Mouse (Mus musculus): ENCODE results near the gene Bcl11b.

Gene Bcl11b

DNA sequence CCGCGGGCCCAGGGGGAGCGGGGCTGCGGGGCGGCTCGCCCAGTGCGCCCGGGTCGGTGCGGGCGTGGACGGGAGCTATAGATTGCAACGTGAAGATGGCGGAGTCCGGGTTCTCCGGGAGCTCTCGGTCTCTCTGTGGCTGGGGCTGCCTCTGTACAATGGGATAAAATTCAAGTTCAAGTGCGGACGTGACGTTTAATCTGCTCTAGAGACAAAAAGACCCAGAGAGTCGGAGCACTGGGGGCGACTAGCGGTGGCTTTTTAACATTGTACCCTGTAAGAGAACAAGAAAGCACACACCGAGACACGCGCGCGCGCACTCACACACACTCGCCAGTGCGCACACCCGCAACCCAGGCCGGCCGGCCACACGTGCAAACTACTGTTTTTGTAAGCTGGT is 526 bp upstream of the Bcl11b start:
- no peaks in the 10 kb centered on the region for H3K36me3 ChIP-seq (ENCODE audit: control insufficient read depth, insufficient read depth, low read length, poor library complexity, severe bottlenecking)
- H3K27me3 ChIP-seq (ENCODE audit: control insufficient read depth, insufficient read depth, low read length, poor library complexity, severe bottlenecking), result no peaks in the 10 kb centered on the region
- DNase-seq (ENCODE audit: low read depth, low spot score), result no peak

DNA sequence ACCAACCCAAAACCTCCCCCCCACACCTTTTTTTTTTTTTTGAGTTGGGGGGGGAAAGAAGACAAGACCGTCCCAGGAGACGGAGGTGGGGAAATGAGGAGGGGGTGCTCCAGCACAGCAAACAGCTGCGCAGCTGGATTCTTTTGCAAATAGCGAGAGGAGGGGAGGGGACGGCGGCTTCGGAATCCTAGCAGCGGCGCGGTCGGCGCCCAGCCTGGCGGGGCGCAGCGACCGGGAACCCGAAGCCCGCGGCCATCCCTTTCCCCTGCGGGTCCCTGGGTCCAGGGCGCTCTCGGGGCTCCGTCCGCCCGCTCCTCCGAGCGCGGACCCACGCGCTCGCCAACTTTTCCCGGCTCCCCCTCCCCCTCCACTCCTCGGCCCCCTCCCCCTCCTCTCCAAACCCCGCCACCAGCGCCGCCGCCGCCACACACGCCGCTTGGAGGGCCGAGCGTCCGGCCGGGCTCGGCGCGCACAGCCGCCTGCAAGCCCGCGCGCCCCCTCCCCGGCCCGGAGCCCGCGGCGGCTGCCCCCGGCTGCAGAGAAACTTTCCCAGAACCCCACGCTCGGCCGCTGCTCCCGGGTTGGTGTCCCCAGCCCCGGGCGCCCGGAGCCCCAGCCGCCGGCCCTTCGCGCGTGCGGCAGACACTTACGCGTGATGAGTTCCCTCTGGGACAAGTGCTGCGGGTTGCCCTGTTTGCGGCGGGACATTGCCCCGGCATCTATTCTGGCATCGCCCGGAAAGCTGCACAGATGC is 789 bp downstream of the Bcl11b start:
- Histone ChIP-seq H3K27me3 (ENCODE audit: control insufficient read depth, insufficient read depth, low read length, poor library complexity, severe bottlenecking) (no peaks in the 10 kb centered on the region), H3K36me3 (ENCODE audit: control insufficient read depth, insufficient read depth, low read length, poor library complexity, severe bottlenecking) (no peaks in the 10 kb centered on the region)
- no peak for DNase-seq (ENCODE audit: low read depth, low spot score)

DNA sequence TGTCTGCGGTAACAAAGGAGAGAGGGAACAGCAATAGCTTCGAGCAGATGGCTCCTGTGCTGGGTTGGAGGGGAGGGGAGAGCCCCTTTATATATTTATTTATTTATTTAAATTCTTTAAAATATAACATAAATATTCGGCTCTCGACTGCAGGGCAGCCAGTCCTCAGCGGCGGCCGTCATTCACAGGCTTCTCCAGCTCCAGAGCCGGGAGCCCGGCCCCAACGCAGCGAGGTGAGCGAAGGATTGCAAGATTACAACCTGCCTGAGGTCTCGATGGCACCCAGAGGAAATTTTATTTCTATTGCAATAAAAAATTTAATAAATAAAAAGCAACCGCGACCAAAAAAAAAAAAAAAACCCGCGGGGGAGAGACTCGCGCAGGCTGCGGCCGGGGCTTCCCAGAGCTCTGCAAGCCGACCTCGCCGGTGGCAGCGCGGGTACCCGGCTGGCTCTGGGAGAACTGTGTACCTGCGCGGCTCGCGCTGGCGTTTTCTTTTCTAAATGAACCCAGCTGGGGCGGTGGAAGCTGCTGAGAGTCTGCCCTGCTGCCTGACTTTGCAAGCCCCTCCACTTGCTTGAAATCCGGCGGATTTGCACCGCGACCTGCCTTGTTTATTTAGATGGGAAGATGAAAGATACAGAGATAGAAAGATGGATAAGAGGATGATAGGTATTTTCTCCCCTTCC is 1.6 kb downstream of the Bcl11b start:
- no peak for DNase-seq (ENCODE audit: low read depth, low spot score)

DNA sequence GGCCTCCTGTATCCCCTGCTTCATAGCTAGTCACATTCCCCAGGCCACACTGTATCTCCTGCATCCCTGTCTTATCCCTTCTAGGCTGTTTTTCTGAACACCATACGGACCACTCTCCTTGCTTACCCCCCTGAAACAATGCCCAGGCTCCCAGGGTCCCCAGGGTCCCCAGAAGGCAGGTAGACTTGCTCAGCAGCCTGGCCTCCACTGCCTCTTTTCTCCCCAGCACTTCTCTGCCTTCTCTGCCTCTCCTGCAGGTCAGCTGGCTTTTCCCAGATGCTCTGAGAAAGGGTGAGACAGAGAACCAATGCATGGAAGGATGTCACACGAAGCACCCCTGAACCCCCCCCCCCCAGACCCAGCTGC is 2.7 kb downstream of the Bcl11b start:
- DNase-seq (ENCODE audit: low read depth, low spot score), result no peak
- no peaks in the 10 kb centered on the region for H3K27me3 ChIP-seq (ENCODE audit: control insufficient read depth, insufficient read depth, low read length, poor library complexity, severe bottlenecking)

More for the DNA sequence above, 1.6 kb downstream of the Bcl11b start:
- no peaks in the 10 kb centered on the region for H3K27me3 ChIP-seq (ENCODE audit: control insufficient read depth, insufficient read depth, low read length, poor library complexity, severe bottlenecking)
- no peaks in the 10 kb centered on the region for H3K36me3 ChIP-seq (ENCODE audit: control insufficient read depth, insufficient read depth, low read length, poor library complexity, severe bottlenecking)

DNA sequence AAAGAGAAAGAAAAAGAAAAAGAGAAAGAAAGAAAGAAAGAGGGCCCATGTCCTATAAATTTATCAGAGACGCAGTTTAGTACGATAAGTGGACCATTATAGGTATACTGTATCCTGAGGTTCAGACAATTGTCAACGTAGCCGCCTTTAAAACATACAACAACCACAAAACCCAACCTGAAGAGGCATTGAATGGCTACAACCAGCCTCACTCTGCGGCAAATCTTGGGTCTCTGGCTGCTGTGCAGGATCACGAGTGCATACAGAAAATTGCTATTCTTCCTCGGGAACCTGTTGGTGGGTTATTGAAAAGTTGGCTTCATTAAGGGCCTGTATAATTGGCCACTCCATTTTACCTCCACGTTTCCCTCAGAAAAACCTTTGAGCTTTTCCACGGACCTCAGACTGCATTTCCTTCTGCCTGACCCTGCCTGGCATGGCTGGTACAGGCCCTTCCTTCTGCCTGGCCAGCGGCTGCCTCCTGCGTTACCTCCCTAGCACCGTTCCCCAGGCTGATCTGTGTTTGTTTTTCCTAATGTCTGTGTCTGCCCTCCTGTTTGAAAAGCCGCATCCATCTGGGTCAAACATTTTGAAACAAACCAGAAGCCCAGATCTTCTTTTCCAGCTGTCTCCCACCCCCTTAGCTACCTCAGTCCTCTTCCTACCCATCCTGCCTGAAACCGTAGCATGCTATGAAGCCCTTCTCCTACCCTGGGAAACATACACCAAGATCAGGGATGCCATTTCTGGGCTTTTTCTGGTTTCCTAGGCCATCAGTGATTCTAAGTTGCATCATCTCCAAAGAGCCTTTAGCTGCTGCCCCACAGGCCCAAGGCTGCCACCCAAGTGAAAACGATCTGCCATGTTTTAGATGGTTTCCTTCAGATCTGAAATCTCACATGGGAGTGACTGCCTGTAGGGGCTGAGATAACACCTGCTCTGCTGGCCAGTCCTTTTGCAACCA is 3.4 kb downstream of the Bcl11b start:
- Histone ChIP-seq H3K27me3 (ENCODE audit: control insufficient read depth, insufficient read depth, low read length, poor library complexity, severe bottlenecking) (no peaks in the 10 kb centered on the region), H3K36me3 (ENCODE audit: control insufficient read depth, insufficient read depth, low read length, poor library complexity, severe bottlenecking) (no peaks in the 10 kb centered on the region)
- no peak for DNase-seq (ENCODE audit: low read depth, low spot score)

More for the DNA sequence above, 2.7 kb downstream of the Bcl11b start:
- no peaks in the 10 kb centered on the region for H3K36me3 ChIP-seq (ENCODE audit: control insufficient read depth, insufficient read depth, low read length, poor library complexity, severe bottlenecking)

DNA sequence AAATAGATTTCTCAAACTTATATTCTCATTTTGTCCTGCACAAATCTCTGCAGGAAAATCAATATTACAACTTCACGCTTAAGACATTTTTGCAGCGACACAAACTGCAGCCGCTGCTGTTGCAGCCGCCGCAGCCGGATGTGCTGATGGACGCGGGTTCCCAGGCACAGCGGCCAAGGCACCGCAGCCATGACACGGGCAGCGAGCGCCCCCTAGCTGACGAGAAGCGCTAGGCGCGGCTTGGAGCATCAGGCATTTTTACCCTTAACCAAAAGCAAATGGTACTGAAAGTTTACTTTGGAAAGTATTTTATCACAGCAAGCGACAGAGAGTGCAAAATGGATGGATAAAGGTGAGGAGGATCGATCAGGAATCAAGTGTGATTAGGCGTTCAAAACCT is 4.7 kb downstream of the Bcl11b start:
- Histone ChIP-seq H3K27me3 (ENCODE audit: control insufficient read depth, insufficient read depth, low read length, poor library complexity, severe bottlenecking) (no peaks in the 10 kb centered on the region), H3K36me3 (ENCODE audit: control insufficient read depth, insufficient read depth, low read length, poor library complexity, severe bottlenecking) (no peaks in the 10 kb centered on the region)
- DNase-seq (ENCODE audit: low read depth, low spot score), result peak; percentile 6

DNA sequence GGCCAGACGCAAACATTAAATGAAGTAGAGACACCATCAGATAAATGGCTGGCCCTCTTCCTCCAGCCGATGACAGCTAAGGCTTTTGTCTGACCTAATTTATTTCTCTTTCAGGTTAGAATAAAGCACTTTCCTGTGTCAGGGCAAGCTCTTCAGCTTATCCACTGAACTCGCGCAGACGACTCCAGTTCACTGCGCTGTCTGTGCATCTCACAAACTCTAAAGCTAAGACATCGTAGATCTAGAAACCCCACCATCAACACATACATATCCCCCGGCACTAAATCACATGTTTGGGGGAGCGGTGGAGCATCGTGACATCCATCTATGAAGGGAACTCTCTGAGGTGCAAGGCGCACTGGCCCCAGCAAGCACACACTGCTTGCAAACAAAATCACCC is 5.5 kb downstream of the Bcl11b start:
- no peaks in the 10 kb centered on the region for H3K36me3 ChIP-seq (ENCODE audit: control insufficient read depth, insufficient read depth, low read length, poor library complexity, severe bottlenecking)
- DNase-seq (ENCODE audit: low read depth, low spot score), result no peak
- no peaks in the 10 kb centered on the region for H3K27me3 ChIP-seq (ENCODE audit: control insufficient read depth, insufficient read depth, low read length, poor library complexity, severe bottlenecking)

DNA sequence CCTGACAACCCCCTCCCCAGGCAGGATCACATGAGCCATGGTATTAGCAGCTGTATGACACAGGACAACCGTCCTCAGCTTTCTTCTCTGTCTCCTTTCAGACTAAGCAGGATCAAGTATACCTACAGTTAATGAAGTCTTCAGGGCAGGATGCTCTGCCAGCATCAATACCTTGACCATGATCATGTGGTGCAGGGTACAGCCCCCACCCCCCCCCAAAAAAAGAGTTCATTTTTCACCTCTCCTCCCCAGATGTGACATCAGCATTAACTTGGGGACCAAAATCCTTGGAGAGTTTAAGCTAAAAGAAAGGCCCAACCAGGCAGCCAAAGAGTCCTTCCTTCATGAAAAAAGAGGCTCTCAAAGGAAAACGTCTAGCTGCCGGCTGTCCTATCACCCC is 6.2 kb downstream of the Bcl11b start:
- no peaks in the 10 kb centered on the region for H3K36me3 ChIP-seq (ENCODE audit: control insufficient read depth, insufficient read depth, low read length, poor library complexity, severe bottlenecking)
- no peak for DNase-seq (ENCODE audit: low read depth, low spot score)
- no peaks in the 10 kb centered on the region for H3K27me3 ChIP-seq (ENCODE audit: control insufficient read depth, insufficient read depth, low read length, poor library complexity, severe bottlenecking)

DNA sequence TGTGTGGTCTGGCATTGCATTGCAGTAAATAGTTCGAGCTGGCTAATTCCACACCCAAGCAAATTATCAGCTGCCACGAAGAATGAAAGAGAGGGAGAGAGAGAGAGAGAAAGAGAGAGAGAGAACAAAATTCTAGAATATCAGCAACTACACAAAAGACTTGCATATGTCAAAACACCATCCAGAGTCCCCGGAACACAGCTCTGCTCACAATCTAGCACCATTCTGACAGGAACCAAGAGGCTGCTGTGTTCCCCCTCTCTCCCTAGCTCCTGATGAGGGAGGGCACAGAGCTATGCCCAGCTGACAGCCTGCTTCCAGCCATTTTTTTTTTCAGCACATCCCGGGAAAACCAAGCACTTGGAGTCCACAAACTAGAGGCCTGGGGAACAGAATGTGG is 6.6 kb downstream of the Bcl11b start:
- Histone ChIP-seq H3K27me3 (ENCODE audit: control insufficient read depth, insufficient read depth, low read length, poor library complexity, severe bottlenecking) (no peaks in the 10 kb centered on the region), H3K36me3 (ENCODE audit: control insufficient read depth, insufficient read depth, low read length, poor library complexity, severe bottlenecking) (no peaks in the 10 kb centered on the region)
- no peak for DNase-seq (ENCODE audit: low read depth, low spot score)

GRCm38 (mm10) chr12:107996216-107996615 is 7.2 kb downstream of the Bcl11b start:
- Histone ChIP-seq H3K27me3 (ENCODE audit: control insufficient read depth, insufficient read depth, low read length, poor library complexity, severe bottlenecking) (no peaks in the 10 kb centered on the region), H3K36me3 (ENCODE audit: control insufficient read depth, insufficient read depth, low read length, poor library complexity, severe bottlenecking) (no peaks in the 10 kb centered on the region)
- DNase-seq (ENCODE audit: low read depth, low spot score), result no peak

DNA sequence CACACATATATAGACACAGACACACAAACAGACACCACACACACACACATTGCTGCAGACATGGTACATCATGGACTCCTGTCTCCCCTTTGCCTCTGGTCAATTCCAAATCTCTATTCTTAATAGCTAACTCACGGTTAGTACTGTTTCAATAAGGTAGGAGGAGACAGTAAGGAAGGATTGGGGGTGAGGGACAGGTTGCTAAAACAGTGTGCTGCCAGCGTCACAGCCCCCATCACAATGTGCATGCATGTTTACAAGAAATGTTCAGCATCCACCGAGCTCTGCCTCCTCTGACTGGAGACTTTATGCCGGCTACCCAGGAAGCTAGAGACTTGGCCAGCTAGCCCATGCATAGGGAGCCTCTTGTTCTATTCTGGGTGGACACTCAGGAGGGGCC is 9.0 kb downstream of the Bcl11b start:
- DNase-seq (ENCODE audit: low read depth, low spot score), result no peak
- Histone ChIP-seq H3K36me3 (ENCODE audit: control insufficient read depth, insufficient read depth, low read length, poor library complexity, severe bottlenecking) (no peaks in the 10 kb centered on the region), H3K27me3 (ENCODE audit: control insufficient read depth, insufficient read depth, low read length, poor library complexity, severe bottlenecking) (no peaks in the 10 kb centered on the region)

- no peak for DNase-seq (ENCODE audit: low read depth, low spot score)
- no peaks in the 10 kb centered on the region for H3K36me3 ChIP-seq (ENCODE audit: control insufficient read depth, insufficient read depth, low read length, poor library complexity, severe bottlenecking)
- no peaks in the 10 kb centered on the region for H3K27me3 ChIP-seq (ENCODE audit: control insufficient read depth, insufficient read depth, low read length, poor library complexity, severe bottlenecking)
Measured at GRCm38 (mm10) chr12:107993029-107993428, 10.4 kb downstream of the Bcl11b start.

DNA sequence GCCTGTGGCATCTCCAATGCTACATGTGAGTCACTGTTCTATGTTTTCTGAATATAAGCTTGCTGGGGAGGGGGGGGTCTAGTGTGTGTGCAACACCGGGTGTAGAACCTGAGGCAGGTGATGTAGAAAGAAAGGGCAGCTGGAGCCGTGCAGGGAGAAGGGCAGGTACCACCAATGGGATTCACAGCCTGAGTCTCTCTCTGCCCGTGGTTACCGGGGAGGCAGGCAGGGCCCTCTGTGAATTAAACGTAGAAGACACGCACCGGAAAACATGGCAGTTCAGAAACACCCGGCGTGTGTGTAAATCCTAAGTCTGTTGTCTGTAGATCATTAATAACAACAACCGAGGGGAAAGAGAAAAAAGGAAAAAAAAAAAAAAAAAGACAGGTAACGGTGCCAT is 12.2 kb downstream of the Bcl11b start:
- no peak for DNase-seq (ENCODE audit: low read depth, low spot score)
- Histone ChIP-seq H3K36me3 (ENCODE audit: control insufficient read depth, insufficient read depth, low read length, poor library complexity, severe bottlenecking) (no peaks in the 10 kb centered on the region), H3K27me3 (ENCODE audit: control insufficient read depth, insufficient read depth, low read length, poor library complexity, severe bottlenecking) (no peaks in the 10 kb centered on the region)

DNA sequence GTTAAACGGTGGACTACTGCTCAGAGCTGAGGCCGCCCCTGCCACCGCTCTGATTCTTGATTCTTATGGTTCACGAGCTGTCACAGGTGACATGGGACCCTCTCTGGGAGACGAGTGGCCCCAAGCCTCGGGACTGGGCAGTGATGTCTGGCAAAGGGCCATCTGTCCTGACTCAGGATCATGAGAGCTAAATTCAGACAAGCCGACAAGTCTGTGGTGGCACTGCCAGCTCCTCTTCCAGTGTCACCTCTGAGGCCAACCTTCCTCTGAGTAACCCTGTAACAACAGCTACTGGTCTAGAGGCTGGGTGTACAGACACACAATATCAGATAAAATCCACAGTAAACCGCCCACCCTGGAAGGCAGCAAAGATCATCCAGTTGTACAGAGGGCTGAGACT is 20.2 kb downstream of the Bcl11b start:
- H3K36me3 ChIP-seq (ENCODE audit: control insufficient read depth, insufficient read depth, low read length, poor library complexity, severe bottlenecking), result no peaks in the 10 kb centered on the region
- no peaks in the 10 kb centered on the region; the same call in 1 of the 2 replicates for H3K27me3 ChIP-seq (ENCODE audit: control insufficient read depth, insufficient read depth, low read length, poor library complexity, severe bottlenecking)
- DNase-seq (ENCODE audit: low read depth, low spot score), result no peak

GRCm38 (mm10) chr12:107982306-107982705 is 21.1 kb downstream of the Bcl11b start:
- DNase-seq (ENCODE audit: low read depth, low spot score), result no peak
- Histone ChIP-seq H3K36me3 (ENCODE audit: control insufficient read depth, insufficient read depth, low read length, poor library complexity, severe bottlenecking) (no peaks in the 10 kb centered on the region), H3K27me3 (ENCODE audit: control insufficient read depth, insufficient read depth, low read length, poor library complexity, severe bottlenecking) (no peaks in the 10 kb centered on the region; the same call in 1 of the 2 replicates)
